Mouse (Mus musculus): ENCODE measurements around the gene Rab3a. TPM values are rescaled to one million over a fixed set of nuclear protein-coding genes. Genes with fewer than 3 reads are reported as not detected.

The Rab3a gene
- polyA plus RNA-seq, 1 experiment, result 1,160 TPM

- TF ChIP-seq CTCF (IDR thresholded peaks at IDR 0.05; ENCODE audit: extremely low read depth, insufficient read depth, low read length) (no peak), POLR2A (IDR thresholded peaks at IDR 0.05; ENCODE audit: extremely low read depth, insufficient read depth, low read length) (0 out of 2 replicates have a peak, but pooled peaks have one; percentile 16)
- Histone ChIP-seq H3K4me3 (ENCODE audit: insufficient read depth, low read length) (peak overlapping the region; percentile 39), H3K4me1 (ENCODE audit: control insufficient read depth, insufficient read depth, low read length) (peaks cover 5% of the 10 kb centered on the region; the same call in 1 of the 2 replicates), H3K27ac (ENCODE audit: insufficient read depth, low read length) (peak overlapping the region; percentile 31)
Observed at GRCm38 (mm10) chr8:70791294-70791701, 36.8 kb downstream of the Rab3a start.

- Histone ChIP-seq H3K4me3 (ENCODE audit: insufficient read depth, low read length) (peak overlapping the region; percentile 39), H3K4me1 (ENCODE audit: control insufficient read depth, insufficient read depth, low read length) (peaks cover 5% of the 10 kb centered on the region; the same call in 1 of the 2 replicates), H3K27ac (ENCODE audit: insufficient read depth, low read length) (peak overlapping the region; percentile 58)
- peak; percentile 53 for TF ChIP-seq POLR2A (IDR thresholded peaks at IDR 0.05; ENCODE audit: extremely low read depth, insufficient read depth, low read length)
- no peak for TF ChIP-seq CTCF (IDR thresholded peaks at IDR 0.05; ENCODE audit: extremely low read depth, insufficient read depth, low read length)
Observed at GRCm38 (mm10) chr8:70791975-70792691, 37.7 kb downstream of the Rab3a start.

DNA sequence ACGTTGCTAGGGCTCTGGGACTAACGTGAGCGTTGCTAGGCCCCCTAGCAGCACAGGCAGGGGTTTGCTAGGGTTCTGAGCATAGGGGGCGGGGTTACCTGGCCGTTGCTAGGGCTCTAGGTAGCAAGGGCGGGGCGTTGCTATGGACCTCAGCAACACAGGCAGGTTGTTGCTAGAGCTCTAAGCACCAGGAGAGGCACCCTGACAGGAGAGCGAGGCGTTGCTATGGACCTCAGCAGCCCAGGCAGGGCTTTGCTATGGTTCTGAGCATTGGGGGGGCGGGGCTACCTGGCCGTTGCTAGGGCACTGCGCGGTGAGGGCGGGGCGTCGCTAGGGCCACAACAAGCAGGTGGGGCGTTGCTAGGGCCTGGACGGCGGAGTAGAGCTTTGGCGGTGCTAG is 38.2 kb downstream of the Rab3a start:
- Histone ChIP-seq H3K27ac (ENCODE audit: insufficient read depth, low read length) (peak overlapping the region; percentile 58), H3K4me3 (ENCODE audit: insufficient read depth, low read length) (peak overlapping the region; percentile 39), H3K4me1 (ENCODE audit: control insufficient read depth, insufficient read depth, low read length) (peaks cover 5% of the 10 kb centered on the region; the same call in 1 of the 2 replicates)
- TF ChIP-seq POLR2A (IDR thresholded peaks at IDR 0.05; ENCODE audit: extremely low read depth, insufficient read depth, low read length) (no peak), CTCF (IDR thresholded peaks at IDR 0.05; ENCODE audit: extremely low read depth, insufficient read depth, low read length) (no peak)

GRCm38 (mm10) chr8:70794215-70794614 is 39.7 kb downstream of the Rab3a start:
- peaks cover 6% of the 10 kb centered on the region; the same call in 1 of the 2 replicates for H3K4me1 ChIP-seq (ENCODE audit: control insufficient read depth, insufficient read depth, low read length)
- no peak overlapping the region for H3K27ac ChIP-seq (ENCODE audit: insufficient read depth, low read length)
- no peak overlapping the region for H3K4me3 ChIP-seq (ENCODE audit: insufficient read depth, low read length)
- TF ChIP-seq CTCF (IDR thresholded peaks at IDR 0.05; ENCODE audit: extremely low read depth, insufficient read depth, low read length), result no peak
- TF ChIP-seq POLR2A (IDR thresholded peaks at IDR 0.05; ENCODE audit: extremely low read depth, insufficient read depth, low read length), result no peak

DNA sequence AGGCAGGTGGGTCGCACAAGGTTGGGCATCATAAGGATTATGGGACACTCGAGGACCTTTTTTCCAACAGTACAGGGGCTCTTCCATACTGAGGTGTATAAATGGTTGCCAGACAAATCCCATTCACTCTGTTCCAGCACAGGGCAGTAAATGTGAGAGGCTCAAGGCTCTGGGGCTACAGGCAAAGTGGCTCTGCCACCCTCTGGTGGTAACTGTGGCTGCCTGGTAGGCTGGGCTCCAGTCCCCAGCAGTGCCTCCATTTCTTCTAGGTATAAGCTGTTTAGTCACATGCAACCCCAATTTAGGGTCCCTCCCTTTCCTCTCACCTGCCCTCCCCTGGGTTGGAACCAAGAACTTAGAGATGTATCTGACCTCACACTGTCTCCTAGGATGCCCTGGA is 40.9 kb downstream of the Rab3a start:
- no peak overlapping the region for H3K4me3 ChIP-seq (ENCODE audit: insufficient read depth, low read length)
- TF ChIP-seq CTCF (IDR thresholded peaks at IDR 0.05; ENCODE audit: extremely low read depth, insufficient read depth, low read length), result peak; percentile 38
- no peak for TF ChIP-seq POLR2A (IDR thresholded peaks at IDR 0.05; ENCODE audit: extremely low read depth, insufficient read depth, low read length)
- H3K4me1 ChIP-seq (ENCODE audit: control insufficient read depth, insufficient read depth, low read length), result peaks cover 9% of the 10 kb centered on the region
- no peak overlapping the region for H3K27ac ChIP-seq (ENCODE audit: insufficient read depth, low read length)

- H3K27ac ChIP-seq (ENCODE audit: insufficient read depth, low read length), result peak overlapping the region; percentile 88
- H3K4me3 ChIP-seq (ENCODE audit: insufficient read depth, low read length), result peak overlapping the region; percentile 41
- peaks cover 9% of the 10 kb centered on the region for H3K4me1 ChIP-seq (ENCODE audit: control insufficient read depth, insufficient read depth, low read length)
- TF ChIP-seq CTCF (IDR thresholded peaks at IDR 0.05; ENCODE audit: extremely low read depth, insufficient read depth, low read length) (no peak), POLR2A (IDR thresholded peaks at IDR 0.05; ENCODE audit: extremely low read depth, insufficient read depth, low read length) (no peak)
Observed at GRCm38 (mm10) chr8:70796403-70797080, 42.1 kb downstream of the Rab3a start.

GRCm38 (mm10) chr8:70797081-70798070 is 42.9 kb downstream of the Rab3a start:
- H3K27ac ChIP-seq (ENCODE audit: insufficient read depth, low read length), result peak overlapping the region; percentile 88
- TF ChIP-seq CTCF (IDR thresholded peaks at IDR 0.05; ENCODE audit: extremely low read depth, insufficient read depth, low read length) (no peak), POLR2A (IDR thresholded peaks at IDR 0.05; ENCODE audit: extremely low read depth, insufficient read depth, low read length) (peak; percentile 22; the same call in 1 of the 2 replicates)
- peak overlapping the region; percentile 41 for H3K4me3 ChIP-seq (ENCODE audit: insufficient read depth, low read length)
- H3K4me1 ChIP-seq (ENCODE audit: control insufficient read depth, insufficient read depth, low read length), result peaks cover 11% of the 10 kb centered on the region

DNA sequence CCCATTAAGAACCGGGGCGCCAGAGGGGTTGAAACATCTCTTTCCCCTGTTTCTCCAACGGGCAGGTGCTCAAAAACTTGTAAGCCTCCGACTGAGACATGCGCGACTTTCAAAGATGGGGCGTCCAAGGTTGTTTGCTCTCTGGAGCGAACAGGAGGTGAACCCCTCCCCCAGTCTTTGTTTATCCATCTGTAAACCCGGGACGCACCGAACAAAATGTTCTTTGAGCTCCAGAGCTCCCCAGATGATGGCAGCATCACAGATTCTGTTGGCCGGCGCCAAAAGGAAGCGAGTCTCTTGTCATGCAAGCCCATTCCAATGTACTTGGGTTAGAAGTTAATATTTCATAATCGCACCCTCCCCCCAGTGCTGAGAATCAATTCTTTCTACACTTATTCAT is 43.8 kb downstream of the Rab3a start:
- peak overlapping the region; percentile 41 for H3K4me3 ChIP-seq (ENCODE audit: insufficient read depth, low read length)
- H3K4me1 ChIP-seq (ENCODE audit: control insufficient read depth, insufficient read depth, low read length), result peaks cover 9% of the 10 kb centered on the region
- TF ChIP-seq CTCF (IDR thresholded peaks at IDR 0.05; ENCODE audit: extremely low read depth, insufficient read depth, low read length) (no peak), POLR2A (IDR thresholded peaks at IDR 0.05; ENCODE audit: extremely low read depth, insufficient read depth, low read length) (no peak)
- peak overlapping the region; percentile 88 for H3K27ac ChIP-seq (ENCODE audit: insufficient read depth, low read length)

DNA sequence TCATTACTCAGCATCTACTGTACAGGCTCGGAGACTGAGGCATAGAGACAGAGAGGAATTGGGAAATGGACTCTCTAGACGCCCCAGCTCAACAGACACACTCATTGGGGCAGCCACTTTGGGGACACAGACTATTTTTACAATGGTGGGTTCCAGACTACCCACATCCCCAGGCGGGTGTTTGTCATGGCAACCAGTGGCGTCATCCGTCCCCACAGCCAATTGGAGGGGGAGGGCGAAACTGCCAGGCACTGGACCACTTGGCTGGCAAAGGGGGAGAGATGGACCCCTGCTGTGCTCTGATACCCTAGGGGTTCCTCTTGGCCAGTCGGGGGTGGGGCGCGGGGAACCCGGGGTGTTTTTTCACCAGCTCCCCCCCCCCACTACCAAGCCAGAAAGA is 46.2 kb downstream of the Rab3a start:
- no peak for TF ChIP-seq POLR2A (IDR thresholded peaks at IDR 0.05; ENCODE audit: extremely low read depth, insufficient read depth, low read length)
- TF ChIP-seq CTCF (IDR thresholded peaks at IDR 0.05; ENCODE audit: extremely low read depth, insufficient read depth, low read length), result no peak
- Histone ChIP-seq H3K27ac (ENCODE audit: insufficient read depth, low read length) (peak overlapping the region; percentile 62), H3K4me1 (ENCODE audit: control insufficient read depth, insufficient read depth, low read length) (peaks cover 7% of the 10 kb centered on the region), H3K4me3 (ENCODE audit: insufficient read depth, low read length) (no peak overlapping the region)
